Mouse (Mus musculus) gastrocnemius, postnatal 36 days (tissue): Measurements from ENCODE around the gene Etl4. TPM values are rescaled to one million over a fixed set of nuclear protein-coding genes. Genes with fewer than 3 reads are reported as not detected.

Experiments
- DNase-seq, 2 experiments: peaks; one replicate each; pipeline ENCODE4 v3.0.0; 2022
- intact Hi-C: fragments of 180-260 bp; cut with DNase I; formaldehyde crosslinking; loops from one replicate; pipeline ENCODE4 v1.15.1; 2025
- microRNA-seq, 2 experiments: library from miRNA; unstranded; fragments of <30 nt; microRNA quantifications; one replicate each; pipeline ENCODE4 v1.2.0; 2021
- total RNA-seq, 2 experiments: library from RNA; stranded (reverse); gene quantifications; 2 replicates each; pipeline ENCODE4 v1.2.3; 2021

Etl4 gene
- total RNA-seq, 2 experiments from 2014 or later = 50.1 to 52.0 TPM

DNA sequence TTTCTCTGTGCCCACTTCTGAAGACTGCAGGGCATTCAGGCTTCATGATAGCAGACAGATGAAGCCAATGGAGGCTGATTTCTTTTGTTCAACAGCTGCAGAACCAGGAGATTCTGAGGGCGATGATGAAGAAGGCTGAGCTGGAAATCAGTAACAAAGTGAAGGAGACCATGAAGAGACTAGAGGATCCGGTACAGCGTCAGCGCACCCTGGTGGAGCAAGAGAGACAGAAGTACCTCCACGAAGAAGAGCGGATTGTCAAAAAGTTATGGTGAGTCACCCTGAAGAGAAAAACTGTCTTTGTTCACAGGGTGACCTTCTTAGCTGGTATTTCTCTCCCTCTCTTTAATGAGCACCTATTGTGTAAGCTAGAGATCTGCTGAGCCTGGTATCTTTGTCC is 868.4 kb downstream of the Etl4 start:
- no peak for DNase-seq
- intact Hi-C loops = loop anchor here (5.0 to 10.0 kb wide), 3 partner anchors 101 to 496 kb away; no protein-coding TSS in a partner anchor

DNA sequence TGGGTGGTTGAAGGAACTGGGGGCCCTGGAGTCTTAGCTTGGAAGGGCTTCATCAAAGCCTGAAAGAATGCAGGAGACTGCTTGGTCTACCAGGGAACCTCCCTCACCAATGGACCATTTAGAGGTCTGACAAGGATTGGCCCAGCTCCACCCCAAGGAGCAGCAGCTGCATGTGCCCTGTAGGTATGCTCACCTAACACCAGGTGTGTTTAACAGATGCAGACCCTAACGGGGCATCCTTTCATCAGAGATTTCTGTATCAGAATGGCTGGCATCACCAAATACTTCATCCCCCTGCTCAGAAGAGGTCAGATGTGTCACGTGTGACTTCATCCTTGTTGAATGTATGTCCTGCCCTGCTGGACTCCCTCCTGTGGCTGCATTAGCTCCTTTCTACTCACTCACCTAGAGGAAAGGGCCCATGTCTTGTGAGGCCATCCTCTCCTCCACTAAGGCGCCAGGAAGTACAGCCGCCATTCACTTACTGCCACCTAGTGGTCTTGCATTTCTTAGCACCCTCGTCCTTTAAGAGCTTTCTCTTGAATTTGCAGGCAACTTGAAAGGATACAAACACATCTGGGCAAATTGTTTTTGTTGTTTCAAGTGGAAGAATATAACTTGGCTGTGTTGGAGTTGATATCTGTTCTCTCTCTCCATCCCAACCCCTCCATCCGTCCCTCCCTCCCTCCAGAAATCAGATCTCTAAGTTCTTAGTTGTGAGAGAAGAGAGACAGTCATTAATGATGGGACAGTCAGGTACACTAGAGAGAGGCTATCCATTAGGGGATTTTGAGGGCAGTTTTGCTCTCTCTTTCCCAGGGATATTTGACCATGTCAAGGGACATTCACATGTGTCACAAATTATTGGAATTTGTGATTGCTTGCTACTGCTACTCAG is 870.2 kb downstream of the Etl4 start:
- DNase-seq = peak in 1 of 2 experiments; percentile 14
- intact Hi-C loops = loop anchor here (5.0 to 10.0 kb wide), 3 partner anchors 102 to 497 kb away; no protein-coding TSS in a partner anchor

- intact Hi-C loops = no loop called here
- DNase-seq = no peak
Observed at GRCm38 (mm10) chr2:20801236-20801890, 891.8 kb downstream of the Etl4 start.

DNA sequence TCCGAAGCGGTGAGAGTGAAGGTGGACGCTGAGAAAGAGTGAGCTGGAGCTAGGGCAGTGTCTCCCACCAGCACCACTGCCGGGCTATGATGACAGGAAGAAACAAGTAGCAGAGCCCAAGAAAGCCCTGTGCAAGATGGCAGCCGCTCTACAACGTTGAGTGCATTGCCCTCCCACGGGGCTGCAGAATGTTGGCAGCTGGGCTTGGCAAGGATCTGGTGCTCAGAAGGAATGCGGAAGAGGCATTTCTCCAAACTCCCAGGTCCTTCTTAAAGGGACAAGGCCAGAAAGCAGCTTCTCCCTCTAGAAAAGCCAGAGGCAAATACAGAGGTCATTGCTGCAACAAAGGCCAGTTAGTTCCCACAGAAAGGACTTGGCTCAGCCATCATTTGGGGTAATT is 901.9 kb downstream of the Etl4 start:
- intact Hi-C loops = no loop called here
- no peak for DNase-seq

DNA sequence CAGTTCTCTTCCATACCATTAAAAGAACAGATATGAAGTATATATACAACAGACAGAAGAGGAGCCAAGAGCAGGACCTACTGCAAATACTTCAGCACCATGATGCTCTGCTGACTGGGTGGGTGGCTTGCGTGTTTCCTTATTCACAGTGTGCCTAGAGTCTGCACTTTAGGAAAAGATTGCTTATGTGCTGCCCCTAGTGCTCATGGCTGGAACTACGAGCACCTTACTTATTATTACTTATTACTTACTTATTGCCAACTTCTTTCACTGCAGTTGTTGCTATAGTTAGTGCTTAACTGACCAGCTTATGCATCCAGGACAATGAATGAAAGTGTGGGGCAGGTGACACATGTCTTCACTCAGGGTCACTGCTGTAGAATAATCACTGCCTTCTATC is 904.4 kb downstream of the Etl4 start:
- no peak for DNase-seq
- intact Hi-C loops = no loop called here

GRCm38 (mm10) chr2:20818226-20818625 is 908.6 kb downstream of the Etl4 start:
- DNase-seq = no peak
- intact Hi-C loops = no loop called here

GRCm38 (mm10) chr2:20826258-20826657 is 916.7 kb downstream of the Etl4 start:
- intact Hi-C loops = no loop called here
- DNase-seq = no peak

DNA sequence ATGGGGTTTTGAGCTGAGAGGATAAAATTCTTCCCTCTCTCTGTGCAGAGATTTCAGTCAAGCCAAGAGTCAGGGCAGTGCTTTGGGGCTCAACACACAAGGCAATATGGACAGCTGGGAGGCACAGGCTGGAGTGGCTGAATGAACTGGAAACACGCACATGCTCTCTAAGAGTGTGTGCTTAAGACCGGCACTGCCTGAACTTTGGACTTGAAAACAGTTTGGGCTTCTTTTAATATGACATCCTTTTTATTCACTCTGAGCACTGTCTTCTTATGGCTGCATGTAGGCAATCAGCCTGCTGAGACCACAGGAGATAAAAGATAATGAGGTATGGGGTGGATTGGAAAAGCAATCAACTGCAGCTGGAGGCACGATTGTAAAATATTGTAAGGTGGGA is 921.3 kb downstream of the Etl4 start:
- intact Hi-C loops = no loop called here
- no peak for DNase-seq

DNA sequence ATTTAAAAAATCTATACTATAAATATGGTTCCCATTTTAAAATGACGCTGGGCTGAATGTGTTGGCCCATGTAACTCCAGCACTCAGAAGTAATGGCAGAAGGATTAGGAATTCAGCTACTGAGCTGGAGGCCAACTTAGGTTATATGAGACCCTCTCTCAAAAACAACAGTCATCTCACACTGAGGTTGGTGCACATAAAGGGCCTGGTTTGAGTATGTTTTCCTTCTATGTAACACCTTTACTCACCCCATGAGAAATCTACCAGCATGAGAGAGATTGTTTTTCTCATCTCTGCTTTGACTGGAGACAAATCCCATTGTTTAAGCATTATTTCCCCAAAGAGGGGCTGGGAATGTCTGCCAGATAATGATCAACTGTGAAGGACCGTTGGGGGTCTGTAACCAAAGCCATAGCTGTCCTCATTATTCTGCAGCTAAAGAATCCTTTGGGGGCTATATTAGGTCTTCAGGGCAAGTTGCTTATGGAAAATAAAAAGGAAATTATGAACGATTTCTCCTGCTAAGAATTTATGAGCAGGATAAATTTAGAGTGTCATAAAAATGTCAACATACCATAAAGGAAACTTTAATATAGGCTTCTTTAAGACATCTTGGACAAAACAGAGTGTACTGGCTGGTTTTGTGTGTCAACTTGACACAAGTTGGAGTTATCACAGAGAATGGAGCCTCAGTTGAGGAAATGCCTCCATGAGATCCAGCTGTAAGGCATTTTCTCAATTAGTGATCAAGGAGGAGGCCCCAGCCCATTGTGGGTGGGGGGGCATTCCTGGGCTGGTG is 922.2 kb downstream of the Etl4 start:
- no peak for DNase-seq
- intact Hi-C loops = no loop called here

GRCm38 (mm10) chr2:20849346-20849745 is 939.8 kb downstream of the Etl4 start:
- intact Hi-C loops = no loop called here
- DNase-seq = no peak

Small RNAs within 50 kb of the gene (microRNA-seq; reads per million reads assigned to microRNA genes)
- gene Gm44457 = 0 reads per million in 2 experiments
